Mouse (Mus musculus) spleen, adult 2 months (tissue): ENCODE measurements around the gene Lix1l.

Experiments
- CTCF ChIP-seq: fragments of 200-500 bp; IDR thresholded peaks from 2 replicates; pipeline ENCODE4 v1.5.1; 2011; ENCODE audit warnings: mild to moderate bottlenecking, inconsistent platforms; ENCODE audit not compliant: insufficient read depth, insufficient read length, insufficient replicate concordance; ENCODE audit errors: extremely low read depth
- POLR2A ChIP-seq: fragments of 200-500 bp; IDR thresholded peaks from 2 replicates; pipeline ENCODE4 v1.6.1; 2011; ENCODE audit warnings: low read depth, low read length, inconsistent platforms

DNA sequence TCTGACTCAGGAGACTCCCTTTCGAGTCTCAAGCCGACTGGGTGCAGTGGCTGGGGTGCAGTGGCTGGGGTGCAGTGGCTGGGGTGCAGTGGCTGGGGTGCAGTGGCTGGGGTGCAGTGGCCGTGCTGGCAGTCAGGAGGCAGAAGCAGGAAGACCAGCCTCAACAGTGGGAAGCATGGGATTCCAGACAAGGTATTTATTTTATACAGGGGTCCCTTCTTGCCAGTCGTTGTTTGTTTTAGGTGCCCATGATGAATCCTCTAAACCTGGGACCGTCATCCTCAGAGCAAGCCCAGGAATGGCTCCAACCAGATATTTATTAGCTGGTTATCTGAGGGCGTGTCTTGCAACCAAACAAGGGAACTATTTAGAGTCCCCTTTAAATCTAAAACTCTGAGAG is 47.3 kb upstream of the Lix1l start:
- no peak for TF ChIP-seq CTCF
- no peak for TF ChIP-seq POLR2A
